Mouse (Mus musculus) embryonic facial prominence, embryonic 15.5 days (tissue): ENCODE measurements around the gene Nectin3. TPM values are rescaled to one million over a fixed set of nuclear protein-coding genes. Genes with fewer than 3 reads are reported as not detected.

Experiments
- ATAC-seq: fragments of 200-750 bp; cut with Nextera tagmentation; 2 replicates; pipeline ENCODE4 v1.8.0; 2017; ENCODE audit warnings: low read depth, moderate TSS enrichment; ENCODE audit not compliant: insufficient number of reproducible peaks, low FRiP score, low TSS enrichment
- H3K27ac ChIP-seq: fragments of 300-500 bp; sonication (generic); replicated peaks from 2 replicates; pipeline ENCODE4 v1.5.1; 2015; ENCODE audit warnings: mild to moderate bottlenecking, inconsistent platforms
- H3K27me3 ChIP-seq: fragments of 300-500 bp; sonication (generic); 2 replicates; pipeline ENCODE4 v1.6.1; 2015; ENCODE audit warnings: inconsistent platforms
- H3K36me3 ChIP-seq: fragments of 300-500 bp; sonication (generic); 2 replicates; pipeline ENCODE4 v1.6.1; 2015; ENCODE audit warnings: mild to moderate bottlenecking, inconsistent platforms
- H3K4me1 ChIP-seq: fragments of 300-500 bp; sonication (generic); 2 replicates; pipeline ENCODE4 v1.6.1; 2015; ENCODE audit warnings: inconsistent platforms
- H3K4me2 ChIP-seq: fragments of 300-500 bp; sonication (generic); replicated peaks from 2 replicates; pipeline ENCODE4 v1.6.1; 2015; ENCODE audit warnings: mild to moderate bottlenecking, inconsistent platforms
- H3K4me3 ChIP-seq: fragments of 300-500 bp; sonication (generic); replicated peaks from 2 replicates; pipeline ENCODE4 v1.5.1; 2015; ENCODE audit warnings: mild to moderate bottlenecking, inconsistent platforms
- H3K9ac ChIP-seq: fragments of 300-500 bp; sonication (generic); 2 replicates; pipeline ENCODE4 v1.6.1; 2015; ENCODE audit warnings: inconsistent platforms
- H3K9me3 ChIP-seq: fragments of 300-500 bp; sonication (generic); replicated peaks from 2 replicates; pipeline ENCODE4 v1.6.1; 2016; ENCODE audit warnings: inconsistent platforms
- WGBS: fragments of 180-500 bp; shearing (Covaris S2); methylation state at CpG from one replicate; pipeline ENCODE4 v1.1.7; 2015; 5-methylcytosine and 5-hydroxymethylcytosine counted together
- polyA plus RNA-seq: library from polyadenylated mRNA; unstranded; fragments of >200 nt; fragmentation: Nextera tagmentation; extraction: Ambion mirVana; gene quantifications from 2 replicates; pipeline ENCODE4 v1.2.1, GENCODE M21; 2015

Nectin3 gene
- polyA plus RNA-seq: 32.3 and 36.4 TPM in 2 replicates

DNA sequence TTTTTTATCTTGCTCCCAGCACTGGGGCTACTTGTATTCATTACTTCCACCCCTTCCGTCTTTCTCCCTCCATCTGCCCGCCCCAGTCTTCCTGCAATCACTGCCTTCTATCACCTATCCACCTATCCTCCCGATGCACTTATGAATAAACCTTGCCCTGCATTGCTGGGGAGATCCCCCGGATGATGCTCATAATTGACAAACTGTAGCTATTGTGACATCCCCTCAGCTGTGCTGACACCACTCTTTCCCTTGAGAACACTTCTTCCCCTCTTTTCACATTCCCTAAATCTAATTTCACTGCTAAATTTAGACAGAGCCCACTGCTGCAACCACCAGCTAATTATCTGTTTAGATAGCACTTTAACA is at the start of gene Nectin3:
Gene Nectin3, minus strand, starts transcription at position 105 of the 369 bp plus-strand sequence.
- peak within 1 kb of the TSS; percentile 83 for H3K4me3 ChIP-seq
- peak within 1 kb of the TSS; percentile 83 for H3K4me2 ChIP-seq
- H3K36me3 ChIP-seq: no peaks in the 10 kb centered on the region
- H3K9me3 ChIP-seq: no peaks in the 10 kb centered on the region
- H3K27me3 ChIP-seq: no peaks in the 10 kb centered on the region
- 6% methylated on average over 4 of the region's 4 CpGs for WGBS
- no peak for ATAC-seq
- no peaks in the 10 kb centered on the region; the same call in 1 of the 2 replicates for H3K4me1 ChIP-seq
- H3K9ac ChIP-seq: peak within 1 kb of the TSS; percentile 76
- peak within 1 kb of the TSS; percentile 94 for H3K27ac ChIP-seq

GRCm38 (mm10) chr16:46538092-46538491 is 39.8 kb upstream of the Nectin3 start:
- no peak overlapping the region for H3K27ac ChIP-seq
- H3K36me3 ChIP-seq: no peaks in the 10 kb centered on the region
- no peak overlapping the region for H3K4me3 ChIP-seq
- no peak overlapping the region for H3K9ac ChIP-seq
- H3K27me3 ChIP-seq: no peaks in the 10 kb centered on the region
- 86% methylated on average over 3 of the region's 3 CpGs for WGBS
- H3K9me3 ChIP-seq: no peaks in the 10 kb centered on the region
- no peaks in the 10 kb centered on the region for H3K4me1 ChIP-seq
- no peak for ATAC-seq
- H3K4me2 ChIP-seq: no peak overlapping the region

DNA sequence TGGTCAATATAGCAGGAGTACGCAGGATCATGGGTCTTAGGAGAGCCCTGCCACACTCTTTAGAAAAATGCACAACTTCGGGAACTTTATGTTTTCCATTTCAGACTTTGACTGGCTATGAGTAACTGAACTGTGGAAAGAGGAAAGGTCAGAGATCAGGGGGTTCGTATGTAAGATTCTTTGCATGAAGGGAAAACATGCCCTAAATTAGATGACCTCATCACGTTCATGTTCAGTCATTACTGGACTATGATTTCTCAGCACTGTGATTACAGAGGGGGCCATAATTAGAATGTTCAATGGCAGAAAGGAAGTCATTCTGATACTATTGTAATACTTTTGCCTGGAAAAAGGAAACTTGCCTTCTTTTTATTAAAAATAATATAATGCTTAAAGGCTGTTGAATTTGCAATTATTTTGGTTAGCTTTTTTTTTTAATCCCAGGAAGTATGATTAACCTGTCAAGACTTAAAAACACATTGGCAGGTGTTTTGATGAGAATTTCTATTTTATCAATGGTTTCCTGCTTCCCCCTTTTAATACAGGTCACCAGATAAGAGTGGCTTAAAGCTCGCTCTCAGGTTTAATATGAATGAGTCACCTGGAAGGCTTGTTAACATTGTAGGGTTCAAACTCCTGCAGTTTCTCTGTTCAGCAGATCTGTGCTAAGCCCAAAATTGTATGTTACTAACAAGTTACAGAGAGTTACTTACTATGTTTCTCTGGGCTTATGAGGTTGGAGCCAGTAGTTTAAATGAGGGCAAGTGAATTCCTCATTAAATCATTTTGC is 34.3 kb upstream of the Nectin3 start:
- no peak for ATAC-seq
- 71% methylated on average over 5 of the region's 5 CpGs for whole genome bisulfite sequencing

DNA sequence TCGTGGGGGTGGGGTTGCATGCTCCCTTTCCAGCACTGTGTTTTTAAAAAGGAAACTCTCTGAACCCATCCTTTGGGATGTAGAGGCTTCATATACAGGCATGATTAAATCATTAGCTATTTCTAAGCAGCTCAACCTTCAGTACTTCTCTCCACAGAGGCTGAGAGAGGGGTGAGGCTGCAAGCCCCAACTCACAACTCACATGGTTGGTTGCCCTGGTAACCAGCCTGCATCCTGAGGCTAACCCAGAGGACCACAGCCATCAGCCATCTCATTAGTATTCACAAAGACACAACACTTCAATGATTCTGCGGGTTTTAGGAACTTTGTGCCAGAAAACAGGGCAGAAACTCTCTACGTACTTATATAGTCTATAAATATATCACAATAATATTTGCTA is 32.7 kb upstream of the Nectin3 start:
- 70% methylated on average over 3 of the region's 3 CpGs for WGBS

More for the DNA sequence above, 34.3 kb upstream of the Nectin3 start:
- no peaks in the 10 kb centered on the region for H3K9me3 ChIP-seq
- no peak overlapping the region for H3K9ac ChIP-seq
- no peak overlapping the region for H3K4me3 ChIP-seq
- no peaks in the 10 kb centered on the region for H3K4me1 ChIP-seq
- H3K4me2 ChIP-seq: no peak overlapping the region
- no peaks in the 10 kb centered on the region for H3K36me3 ChIP-seq
- H3K27ac ChIP-seq: no peak overlapping the region
- H3K27me3 ChIP-seq: no peaks in the 10 kb centered on the region

DNA sequence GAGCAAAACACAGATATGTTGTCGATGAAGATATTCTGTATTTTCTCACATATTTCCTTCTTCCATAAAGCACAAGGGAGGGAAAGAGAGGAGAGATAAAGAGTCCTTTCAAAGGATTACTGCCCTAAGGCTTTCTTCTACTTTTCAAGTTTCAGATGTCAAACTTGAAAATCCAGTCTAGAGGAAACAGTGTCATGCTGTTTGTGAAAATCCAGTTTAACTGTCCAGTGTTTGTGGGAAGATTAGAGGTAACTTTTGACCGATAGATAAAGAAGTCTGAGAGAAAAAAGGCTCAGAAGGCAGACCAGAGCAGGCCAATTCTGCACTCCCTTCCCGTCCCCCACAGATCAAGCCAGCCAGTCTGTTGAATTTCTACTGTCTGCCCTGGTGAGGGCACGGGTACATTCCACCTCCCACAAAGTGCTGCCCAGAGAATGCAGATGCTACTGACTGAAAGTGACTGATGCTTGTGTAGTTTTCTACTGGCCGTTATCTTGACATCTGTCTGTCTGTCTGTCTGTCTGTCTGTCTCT is 22.6 kb upstream of the Nectin3 start:
- no peaks in the 10 kb centered on the region for H3K27me3 ChIP-seq
- no peak overlapping the region for H3K4me2 ChIP-seq
- H3K9me3 ChIP-seq: no peaks in the 10 kb centered on the region
- no peak for ATAC-seq
- no peaks in the 10 kb centered on the region for H3K36me3 ChIP-seq
- no peaks in the 10 kb centered on the region for H3K4me1 ChIP-seq
- H3K9ac ChIP-seq: no peak overlapping the region
- H3K4me3 ChIP-seq: no peak overlapping the region
- H3K27ac ChIP-seq: no peak overlapping the region
- WGBS: 40% methylated on average over 5 of the region's 5 CpGs

More for the DNA sequence above, 32.7 kb upstream of the Nectin3 start:
- H3K36me3 ChIP-seq: no peaks in the 10 kb centered on the region
- no peak overlapping the region for H3K4me3 ChIP-seq
- H3K9ac ChIP-seq: no peak overlapping the region
- no peaks in the 10 kb centered on the region for H3K4me1 ChIP-seq
- no peak for ATAC-seq
- no peaks in the 10 kb centered on the region for H3K27me3 ChIP-seq
- no peak overlapping the region for H3K4me2 ChIP-seq
- H3K27ac ChIP-seq: no peak overlapping the region
- H3K9me3 ChIP-seq: no peaks in the 10 kb centered on the region

- H3K4me1 ChIP-seq: no peaks in the 10 kb centered on the region
- no peak overlapping the region for H3K9ac ChIP-seq
- H3K9me3 ChIP-seq: no peaks in the 10 kb centered on the region
- ATAC-seq: no peak
- H3K4me3 ChIP-seq: no peak overlapping the region
- H3K27me3 ChIP-seq: no peaks in the 10 kb centered on the region
- no peak overlapping the region for H3K27ac ChIP-seq
- H3K4me2 ChIP-seq: no peak overlapping the region
- no peaks in the 10 kb centered on the region for H3K36me3 ChIP-seq
- WGBS: 82% methylated on average over 2 of the region's 2 CpGs
These were observed 21.3 kb upstream of the Nectin3 start for GRCm38 (mm10) chr16:46519606-46520005.

DNA sequence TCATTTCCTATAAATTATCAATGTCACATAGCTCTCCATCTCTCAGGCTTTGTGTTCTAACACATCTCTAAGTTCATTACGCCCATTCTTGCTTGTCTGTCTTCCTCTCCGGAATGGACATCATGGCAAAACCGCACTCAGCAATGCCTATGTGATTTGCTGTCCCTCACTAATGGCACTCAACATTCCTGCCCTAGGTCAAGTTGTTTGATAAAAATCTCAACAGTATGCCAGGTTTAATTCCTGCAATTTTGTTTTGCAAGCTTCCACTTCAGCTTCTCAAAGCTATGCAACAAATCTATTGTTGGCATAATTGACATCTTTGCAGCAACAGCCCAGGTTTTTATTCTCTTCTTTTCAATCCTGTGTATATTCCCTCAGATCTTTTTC is 9.6 kb upstream of the Nectin3 start:
- H3K9ac ChIP-seq: no peak overlapping the region

DNA sequence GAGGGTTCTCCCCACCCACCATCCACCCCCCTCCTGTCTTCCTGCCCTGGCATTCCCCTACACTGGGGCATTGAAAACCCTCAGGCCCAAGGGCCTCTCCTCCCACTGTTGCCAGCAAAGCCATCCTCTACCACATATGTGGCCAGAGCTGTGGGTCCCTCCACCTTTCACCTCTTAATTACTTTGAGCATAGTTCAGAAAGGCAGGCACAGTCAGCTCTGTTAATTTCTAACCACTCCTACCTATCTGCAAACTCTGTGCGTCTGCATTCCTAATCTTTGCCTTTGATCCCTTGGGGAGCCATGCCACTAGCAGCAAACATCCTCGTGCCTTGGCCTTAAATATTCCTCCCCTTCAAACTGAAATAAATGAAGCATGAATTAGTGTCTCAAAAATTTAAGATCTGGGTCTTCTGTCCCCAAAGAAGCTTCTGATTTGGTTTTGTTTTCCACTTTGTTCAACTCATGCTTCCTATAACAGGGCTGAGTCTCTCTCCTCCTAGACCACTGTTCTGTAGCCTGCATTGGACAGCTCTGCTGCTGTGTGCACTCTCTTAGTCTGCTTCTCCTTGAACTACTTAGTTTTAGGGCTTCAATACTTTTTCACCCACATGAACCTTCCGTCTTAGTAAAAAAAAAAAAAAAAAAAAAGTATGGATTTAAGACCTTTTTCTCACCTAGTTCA is 9.1 kb upstream of the Nectin3 start:
- Histone ChIP-seq H3K27ac (no peak overlapping the region), H3K4me2 (no peak overlapping the region), H3K9me3 (no peaks in the 10 kb centered on the region), H3K4me3 (no peak overlapping the region), H3K9ac (no peak overlapping the region), H3K4me1 (no peaks in the 10 kb centered on the region), H3K27me3 (no peaks in the 10 kb centered on the region), H3K36me3 (no peaks in the 10 kb centered on the region)
- no peak for ATAC-seq
- WGBS: 41% methylated on average over 3 of the region's 3 CpGs

More for the DNA sequence above, 9.6 kb upstream of the Nectin3 start:
- Histone ChIP-seq H3K4me2 (no peak overlapping the region), H3K4me1 (no peaks in the 10 kb centered on the region), H3K27me3 (no peaks in the 10 kb centered on the region), H3K36me3 (no peaks in the 10 kb centered on the region), H3K9me3 (no peaks in the 10 kb centered on the region), H3K4me3 (no peak overlapping the region), H3K27ac (no peak overlapping the region)
- ATAC-seq: no peak
- WGBS: 84% methylated on average over 3 of the region's 3 CpGs

DNA sequence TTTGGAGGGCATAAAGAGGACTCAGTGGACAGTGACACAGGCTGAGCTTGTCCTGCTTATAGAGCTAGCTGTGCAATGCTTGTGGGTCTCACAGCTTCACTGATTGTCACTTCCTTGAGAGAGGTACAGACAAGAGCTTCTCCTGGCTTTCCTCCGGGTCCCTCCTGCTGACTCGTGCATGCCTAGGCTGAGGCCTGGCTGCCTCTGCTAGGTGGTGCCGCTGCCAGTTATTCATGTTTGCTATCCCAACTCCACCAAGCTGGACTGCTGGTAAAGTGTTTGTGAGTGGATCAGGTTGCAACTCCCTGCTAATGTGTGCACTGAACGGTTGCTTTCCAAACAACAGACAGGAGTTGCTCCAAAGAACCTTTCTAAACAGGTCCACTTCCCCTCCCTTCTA is 5.7 kb upstream of the Nectin3 start:
- H3K4me2 ChIP-seq: no peak overlapping the region
- no peak for ATAC-seq
- no peak overlapping the region for H3K9ac ChIP-seq
- H3K4me1 ChIP-seq: no peaks in the 10 kb centered on the region
- no peak overlapping the region for H3K4me3 ChIP-seq
- H3K27ac ChIP-seq: no peak overlapping the region
- H3K27me3 ChIP-seq: no peaks in the 10 kb centered on the region
- no peaks in the 10 kb centered on the region for H3K36me3 ChIP-seq
- H3K9me3 ChIP-seq: no peaks in the 10 kb centered on the region
- WGBS: 73% methylated on average over 4 of the region's 4 CpGs

GRCm38 (mm10) chr16:46502311-46502710 is 4.0 kb upstream of the Nectin3 start:
- H3K4me1 ChIP-seq: no peaks in the 10 kb centered on the region; the same call in 1 of the 2 replicates
- no peak overlapping the region for H3K27ac ChIP-seq
- 75% methylated on average over 2 of the region's 2 CpGs for WGBS
- H3K27me3 ChIP-seq: no peaks in the 10 kb centered on the region
- H3K4me2 ChIP-seq: no peak overlapping the region
- H3K9me3 ChIP-seq: no peaks in the 10 kb centered on the region
- H3K9ac ChIP-seq: no peak overlapping the region
- no peak overlapping the region for H3K4me3 ChIP-seq
- H3K36me3 ChIP-seq: no peaks in the 10 kb centered on the region
- no peak for ATAC-seq

- Histone ChIP-seq H3K9me3 (no peaks in the 10 kb centered on the region), H3K27ac (no peak overlapping the region), H3K4me2 (no peak overlapping the region), H3K4me3 (no peak overlapping the region), H3K4me1 (no peaks in the 10 kb centered on the region; the same call in 1 of the 2 replicates), H3K9ac (no peak overlapping the region), H3K36me3 (no peaks in the 10 kb centered on the region), H3K27me3 (no peaks in the 10 kb centered on the region)
- no peak for ATAC-seq
- 61% methylated on average over 3 of the region's 3 CpGs for WGBS
These were observed 2.4 kb upstream of the Nectin3 start for GRCm38 (mm10) chr16:46500759-46501158.
